Mouse (Mus musculus) erythroblast, embryonic 14.5 days (primary cell): ENCODE results near the gene Pcca.

ENCODE experiments used
- GATA1 ChIP-seq: IDR thresholded peaks from 2 replicates; pipeline ENCODE4 v1.6.1; 2012; ENCODE audit warnings: low read length, inconsistent platforms, mixed read lengths
- TAL1 ChIP-seq: IDR thresholded peaks from 3 replicates; pipeline ENCODE4 v1.6.1; 2012; ENCODE audit warnings: low read length, inconsistent platforms, mixed read lengths

DNA sequence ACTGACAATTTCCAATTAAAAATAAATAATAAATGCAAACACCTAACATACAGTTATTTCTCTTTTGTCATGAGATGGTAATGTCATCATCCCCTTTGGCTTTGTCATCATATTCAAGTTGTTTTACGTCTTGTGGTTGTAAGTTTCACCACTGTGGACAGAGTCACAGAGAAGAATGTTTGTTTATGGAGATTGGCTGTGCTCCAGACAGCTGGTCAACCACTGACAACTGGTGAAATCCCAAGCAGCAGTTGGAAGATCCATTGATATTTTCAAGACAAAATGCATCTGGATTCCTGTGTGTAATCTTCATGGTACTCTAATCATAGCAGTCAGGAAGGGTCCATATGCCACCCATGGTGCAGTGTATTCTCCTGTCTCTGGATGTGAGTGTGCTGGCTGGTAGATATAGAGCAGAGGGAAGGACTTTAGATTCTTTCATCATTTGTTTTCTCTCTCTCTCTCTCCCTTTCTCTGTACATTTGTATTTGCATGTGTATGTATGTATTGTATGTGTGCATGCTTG is 20.6 kb upstream of the Pcca start:
- TF ChIP-seq GATA1 (no peak), TAL1 (no peak)
